Mouse (Mus musculus) right cerebral cortex, adult 18-20 months (tissue): Measurements from ENCODE around the gene Eps8.

Experiments used
- DNase-seq: peaks from one replicate; pipeline ENCODE4 v3.0.0; 2022; ENCODE audit warnings: mixed read lengths

Eps8 gene

GRCm38 (mm10) chr6:137661583-137662365 is 7.1 kb upstream of the Eps8 start:
- DNase-seq, result peak; percentile 71

- no peak for DNase-seq
Measured at GRCm38 (mm10) chr6:137658426-137659088, 3.9 kb upstream of the Eps8 start.

- no peak for DNase-seq
Measured at GRCm38 (mm10) chr6:137657203-137657602, 2.5 kb upstream of the Eps8 start.

GRCm38 (mm10) chr6:137649528-137649927 is 5.1 kb downstream of the Eps8 start:
- DNase-seq, result no peak

- DNase-seq, result peak; percentile 75
Measured at GRCm38 (mm10) chr6:137649068-137649480, 5.6 kb downstream of the Eps8 start.

GRCm38 (mm10) chr6:137648110-137649067 is 6.3 kb downstream of the Eps8 start:
- DNase-seq, result no peak

GRCm38 (mm10) chr6:137647646-137648045 is 7.0 kb downstream of the Eps8 start:
- no peak for DNase-seq

GRCm38 (mm10) chr6:137646726-137647125 is 8.0 kb downstream of the Eps8 start:
- no peak for DNase-seq

- DNase-seq, result no peak
Measured at GRCm38 (mm10) chr6:137644893-137645292, 9.8 kb downstream of the Eps8 start.

GRCm38 (mm10) chr6:137643814-137644213 is 10.9 kb downstream of the Eps8 start:
- no peak for DNase-seq

- no peak for DNase-seq
Measured at GRCm38 (mm10) chr6:137641642-137642041, 13.0 kb downstream of the Eps8 start.

- DNase-seq, result no peak
Measured at GRCm38 (mm10) chr6:137638834-137639567, 15.7 kb downstream of the Eps8 start.

GRCm38 (mm10) chr6:137637443-137637842 is 17.2 kb downstream of the Eps8 start:
- DNase-seq, result no peak

GRCm38 (mm10) chr6:137636131-137636530 is 18.5 kb downstream of the Eps8 start:
- no peak for DNase-seq

GRCm38 (mm10) chr6:137633626-137634025 is 21.1 kb downstream of the Eps8 start:
- DNase-seq, result no peak

GRCm38 (mm10) chr6:137633121-137633520 is 21.6 kb downstream of the Eps8 start:
- DNase-seq, result no peak

GRCm38 (mm10) chr6:137630387-137630786 is 24.3 kb downstream of the Eps8 start:
- no peak for DNase-seq

GRCm38 (mm10) chr6:137629603-137630231 is 25.0 kb downstream of the Eps8 start:
- DNase-seq, result no peak

- DNase-seq, result no peak
Measured at GRCm38 (mm10) chr6:137628715-137629114, 26.0 kb downstream of the Eps8 start.

- DNase-seq, result no peak
Measured at GRCm38 (mm10) chr6:137621021-137621420, 33.7 kb downstream of the Eps8 start.

- DNase-seq, result no peak
Measured at GRCm38 (mm10) chr6:137613903-137614302, 40.8 kb downstream of the Eps8 start.

GRCm38 (mm10) chr6:137612071-137612547 is 42.6 kb downstream of the Eps8 start:
- no peak for DNase-seq
